Mouse (Mus musculus): ENCODE results near the gene Sag. TPM values are rescaled to one million over a fixed set of nuclear protein-coding genes. Genes with fewer than 3 reads are reported as not detected.

Gene Sag
- total and polyA plus RNA-seq, 2 experiments = 0.09 to 0.15 TPM

DNA sequence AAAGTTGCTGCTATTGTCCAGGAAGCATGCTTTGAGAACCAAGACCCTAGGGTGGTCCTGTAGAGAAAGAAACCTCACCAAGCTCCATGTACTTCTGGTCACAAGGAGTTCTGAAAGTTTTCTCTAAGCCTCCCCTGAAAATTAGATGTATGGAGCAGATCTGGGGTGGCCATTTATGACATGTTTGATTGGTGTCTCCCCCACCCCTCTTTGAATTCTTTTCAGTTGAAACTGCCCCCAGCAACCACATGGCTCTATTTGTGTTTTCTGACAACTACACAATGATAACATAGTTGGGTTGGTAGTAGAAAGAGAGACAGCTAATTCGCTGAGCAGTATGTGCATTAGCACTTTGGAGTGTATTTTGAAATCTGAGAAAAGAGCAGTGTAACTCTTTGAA, 52.0 kb downstream of the Sag start:
- no peak overlapping the region for H3K27ac ChIP-seq (replicated peaks; ENCODE audit: insufficient read depth, low read depth, low read length)
- no peaks in the 10 kb centered on the region for H3K36me3 ChIP-seq (ENCODE audit: control insufficient read depth, insufficient read depth, low read length)
- H3K9ac ChIP-seq (ENCODE audit: low read depth, low read length) = no peak overlapping the region
- TF ChIP-seq CTCF (IDR thresholded peaks at IDR 0.05; ENCODE audit: low read depth, low read length) (no peak), POLR2A (IDR thresholded peaks at IDR 0.05; ENCODE audit: extremely low read depth, insufficient read depth, low read length) (no peak)
- H3K4me3 ChIP-seq (ENCODE audit: insufficient read depth, low read depth, low read length) = no peak overlapping the region
- peaks cover 20% of the 10 kb centered on the region for H3K4me1 ChIP-seq (ENCODE audit: control insufficient read depth, insufficient read depth, low read length)
- DNase-seq (ENCODE audit: extremely low read depth, low read depth, low spot score) = no peak
- H3K27me3 ChIP-seq (ENCODE audit: control insufficient read depth, insufficient read depth, low read length) = no peaks in the 10 kb centered on the region
- 88% methylated on average over 1 of the region's 1 CpGs for WGBS
- H3K79me2 ChIP-seq (ENCODE audit: control insufficient read depth, insufficient read depth, low read length) = peaks cover 37% of the 10 kb centered on the region; the same call in 1 of the 2 replicates

DNA sequence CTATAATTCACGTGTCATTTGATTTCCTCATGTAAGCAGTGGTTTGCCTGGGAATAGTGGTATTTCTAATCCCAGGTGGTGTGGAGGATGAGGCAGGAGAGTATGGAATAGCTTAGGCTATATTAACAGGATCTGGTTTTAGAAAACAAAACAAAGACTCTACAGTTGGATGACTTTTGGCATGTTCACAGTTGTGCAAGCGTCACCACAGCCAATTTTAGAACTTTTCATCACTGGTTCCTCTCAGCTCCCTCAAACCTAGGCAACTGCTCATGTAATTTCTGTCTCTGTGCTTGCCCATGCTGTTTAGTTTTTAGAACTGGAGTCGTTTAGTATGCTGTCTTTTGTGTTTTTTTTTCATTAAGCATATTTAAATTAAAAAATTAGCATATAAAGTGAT, 53.3 kb downstream of the Sag start:
- TF ChIP-seq POLR2A (IDR thresholded peaks at IDR 0.05; ENCODE audit: extremely low read depth, insufficient read depth, low read length) (no peak), CTCF (IDR thresholded peaks at IDR 0.05; ENCODE audit: low read depth, low read length) (no peak)
- Histone ChIP-seq H3K79me2 (ENCODE audit: control insufficient read depth, insufficient read depth, low read length) (peaks cover 45% of the 10 kb centered on the region), H3K36me3 (ENCODE audit: control insufficient read depth, insufficient read depth, low read length) (no peaks in the 10 kb centered on the region), H3K27ac (replicated peaks; ENCODE audit: insufficient read depth, low read depth, low read length) (no peak overlapping the region), H3K27me3 (ENCODE audit: control insufficient read depth, insufficient read depth, low read length) (no peaks in the 10 kb centered on the region), H3K4me3 (ENCODE audit: insufficient read depth, low read depth, low read length) (no peak overlapping the region), H3K4me1 (ENCODE audit: control insufficient read depth, insufficient read depth, low read length) (peaks cover 20% of the 10 kb centered on the region), H3K9ac (ENCODE audit: low read depth, low read length) (no peak overlapping the region)
- peak; percentile 37 for DNase-seq (ENCODE audit: extremely low read depth, low read depth, low spot score)
- WGBS = 43% methylated on average over 3 of the region's 3 CpGs

GRCm38 (mm10) chr1:87858031-87858430, 54.6 kb downstream of the Sag start:
- Histone ChIP-seq H3K27ac (replicated peaks; ENCODE audit: insufficient read depth, low read depth, low read length) (no peak overlapping the region), H3K9ac (ENCODE audit: low read depth, low read length) (no peak overlapping the region), H3K27me3 (ENCODE audit: control insufficient read depth, insufficient read depth, low read length) (no peaks in the 10 kb centered on the region), H3K36me3 (ENCODE audit: control insufficient read depth, insufficient read depth, low read length) (no peaks in the 10 kb centered on the region), H3K79me2 (ENCODE audit: control insufficient read depth, insufficient read depth, low read length) (peaks cover 55% of the 10 kb centered on the region), H3K4me3 (ENCODE audit: insufficient read depth, low read depth, low read length) (no peak overlapping the region), H3K4me1 (ENCODE audit: control insufficient read depth, insufficient read depth, low read length) (peaks cover 16% of the 10 kb centered on the region)
- no peak for TF ChIP-seq CTCF (IDR thresholded peaks at IDR 0.05; ENCODE audit: low read depth, low read length)
- no peak for TF ChIP-seq POLR2A (IDR thresholded peaks at IDR 0.05; ENCODE audit: extremely low read depth, insufficient read depth, low read length)
- DNase-seq (ENCODE audit: extremely low read depth, low read depth, low spot score) = no peak
- WGBS = 83% methylated on average over 1 of the region's 1 CpGs

DNA sequence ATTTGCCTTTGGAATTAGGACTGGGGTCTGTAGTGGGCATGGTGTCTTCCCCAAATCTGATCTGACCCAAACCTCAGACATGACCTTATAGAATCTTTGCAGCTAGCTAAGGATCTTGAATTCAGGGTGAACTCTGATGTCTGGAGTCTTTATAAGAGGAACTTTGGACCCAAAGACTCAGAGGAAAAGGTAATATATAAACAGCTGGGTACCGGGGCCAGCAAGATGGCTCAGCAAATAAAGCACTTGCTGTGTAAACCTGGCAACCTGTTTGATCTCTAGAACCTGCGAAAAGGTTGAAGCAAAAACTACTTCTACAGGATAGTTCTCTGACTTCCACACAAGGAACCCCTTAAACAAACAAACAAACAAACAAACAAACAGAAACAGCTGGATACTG, 55.0 kb downstream of the Sag start:
- TF ChIP-seq POLR2A (IDR thresholded peaks at IDR 0.05; ENCODE audit: extremely low read depth, insufficient read depth, low read length) (no peak), CTCF (IDR thresholded peaks at IDR 0.05; ENCODE audit: low read depth, low read length) (no peak)
- no peaks in the 10 kb centered on the region for H3K27me3 ChIP-seq (ENCODE audit: control insufficient read depth, insufficient read depth, low read length)
- H3K4me3 ChIP-seq (ENCODE audit: insufficient read depth, low read depth, low read length) = no peak overlapping the region
- H3K36me3 ChIP-seq (ENCODE audit: control insufficient read depth, insufficient read depth, low read length) = no peaks in the 10 kb centered on the region
- H3K27ac ChIP-seq (replicated peaks; ENCODE audit: insufficient read depth, low read depth, low read length) = no peak overlapping the region
- 25% methylated on average over 2 of the region's 2 CpGs for WGBS
- H3K79me2 ChIP-seq (ENCODE audit: control insufficient read depth, insufficient read depth, low read length) = peaks cover 52% of the 10 kb centered on the region
- H3K9ac ChIP-seq (ENCODE audit: low read depth, low read length) = no peak overlapping the region
- peaks cover 16% of the 10 kb centered on the region for H3K4me1 ChIP-seq (ENCODE audit: control insufficient read depth, insufficient read depth, low read length)
- peak; percentile 37 for DNase-seq (ENCODE audit: extremely low read depth, low read depth, low spot score)

GRCm38 (mm10) chr1:87863602-87864001, 60.1 kb downstream of the Sag start:
- TF ChIP-seq POLR2A (IDR thresholded peaks at IDR 0.05; ENCODE audit: extremely low read depth, insufficient read depth, low read length) (no peak), CTCF (IDR thresholded peaks at IDR 0.05; ENCODE audit: low read depth, low read length) (no peak)

GRCm38 (mm10) chr1:87864889-87865288, 61.4 kb downstream of the Sag start:
- Histone ChIP-seq H3K79me2 (ENCODE audit: control insufficient read depth, insufficient read depth, low read length) (peaks cover 41% of the 10 kb centered on the region), H3K27ac (replicated peaks; ENCODE audit: insufficient read depth, low read depth, low read length) (no peak overlapping the region), H3K9ac (ENCODE audit: low read depth, low read length) (no peak overlapping the region), H3K27me3 (ENCODE audit: control insufficient read depth, insufficient read depth, low read length) (no peaks in the 10 kb centered on the region), H3K4me3 (ENCODE audit: insufficient read depth, low read depth, low read length) (no peak overlapping the region), H3K4me1 (ENCODE audit: control insufficient read depth, insufficient read depth, low read length) (peaks cover 3% of the 10 kb centered on the region; the same call in 1 of the 2 replicates), H3K36me3 (ENCODE audit: control insufficient read depth, insufficient read depth, low read length) (no peaks in the 10 kb centered on the region)
- no peak for DNase-seq (ENCODE audit: extremely low read depth, low read depth, low spot score)
- TF ChIP-seq CTCF (IDR thresholded peaks at IDR 0.05; ENCODE audit: low read depth, low read length) (no peak), POLR2A (IDR thresholded peaks at IDR 0.05; ENCODE audit: extremely low read depth, insufficient read depth, low read length) (no peak)

More at GRCm38 (mm10) chr1:87863602-87864001, 60.1 kb downstream of the Sag start:
- H3K9ac ChIP-seq (ENCODE audit: low read depth, low read length) = no peak overlapping the region
- no peak for DNase-seq (ENCODE audit: extremely low read depth, low read depth, low spot score)
- no peak overlapping the region for H3K4me3 ChIP-seq (ENCODE audit: insufficient read depth, low read depth, low read length)
- H3K27ac ChIP-seq (replicated peaks; ENCODE audit: insufficient read depth, low read depth, low read length) = no peak overlapping the region
- no peaks in the 10 kb centered on the region for H3K36me3 ChIP-seq (ENCODE audit: control insufficient read depth, insufficient read depth, low read length)
- 81% methylated on average over 3 of the region's 3 CpGs for WGBS
- peaks cover 10% of the 10 kb centered on the region for H3K4me1 ChIP-seq (ENCODE audit: control insufficient read depth, insufficient read depth, low read length)
- peaks cover 41% of the 10 kb centered on the region for H3K79me2 ChIP-seq (ENCODE audit: control insufficient read depth, insufficient read depth, low read length)
- H3K27me3 ChIP-seq (ENCODE audit: control insufficient read depth, insufficient read depth, low read length) = no peaks in the 10 kb centered on the region

Data from liver, adult 2 months (tissue).